Mouse (Mus musculus): ENCODE measurements around the gene Brinp1.

DNA sequence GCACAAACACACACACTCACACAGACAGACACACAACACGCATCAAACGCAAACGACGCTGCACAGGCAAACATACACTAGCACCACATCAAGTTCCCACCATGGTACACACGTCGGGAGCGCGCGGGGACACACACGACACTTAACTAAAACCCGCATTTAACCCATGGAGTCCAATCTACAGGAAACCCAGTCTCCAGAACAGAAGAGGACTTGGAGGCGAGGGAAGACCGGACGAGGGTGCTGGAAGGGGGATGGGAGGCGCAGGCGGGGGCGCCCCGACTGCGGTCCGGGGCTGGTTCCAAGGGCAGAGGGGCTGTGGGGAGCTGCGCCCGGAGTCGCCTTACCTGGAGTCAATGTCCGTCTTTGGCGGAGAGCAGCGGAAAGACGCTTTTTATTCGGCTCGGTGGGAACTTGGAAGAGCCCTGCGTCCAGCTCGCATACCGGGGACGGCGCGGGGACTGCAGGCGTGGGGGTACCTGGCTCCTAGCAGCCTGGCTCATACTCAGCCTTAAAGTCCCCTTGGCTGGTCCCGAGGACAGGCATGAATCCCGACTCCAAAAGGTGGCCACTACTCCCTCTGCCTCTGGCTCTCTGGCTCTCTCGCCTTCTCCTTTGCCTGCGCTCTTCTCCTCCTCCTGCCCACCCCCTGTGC lies 403 bp downstream of the Brinp1 start:
- TF ChIP-seq CTCF (IDR thresholded peaks at IDR 0.05; ENCODE audit: extremely low read depth, insufficient read depth, low read length) (no peak), POLR2A (IDR thresholded peaks at IDR 0.05; ENCODE audit: extremely low read depth, insufficient read depth, low read length) (no peak; the same call in 1 of the 2 replicates)
